Mouse (Mus musculus) forebrain, embryonic 13.5 days (tissue): Measurements from ENCODE around the gene Pdss2. TPM values are rescaled to one million over a fixed set of nuclear protein-coding genes. Genes with fewer than 3 reads are reported as not detected.

Experiments used
- ATAC-seq: fragments of 200-750 bp; cut with Nextera tagmentation; 2 replicates; pipeline ENCODE4 v1.8.0; 2017
- H3K27ac ChIP-seq: fragments of 300-500 bp; sonication (generic); 2 replicates; pipeline ENCODE4 v1.5.1; 2015; ENCODE audit warnings: inconsistent platforms, mild to moderate bottlenecking, moderate library complexity
- H3K27me3 ChIP-seq: fragments of 300-500 bp; sonication (generic); 2 replicates; pipeline ENCODE4 v1.6.1; 2015; ENCODE audit warnings: mild to moderate bottlenecking, inconsistent platforms
- H3K36me3 ChIP-seq: fragments of 300-500 bp; sonication (generic); 2 replicates; pipeline ENCODE4 v1.6.1; 2015; ENCODE audit warnings: mild to moderate bottlenecking, inconsistent platforms; ENCODE audit not compliant: poor library complexity, severe bottlenecking
- H3K4me1 ChIP-seq: fragments of 300-500 bp; sonication (generic); 2 replicates; pipeline ENCODE4 v1.6.1; 2015; ENCODE audit warnings: inconsistent platforms
- H3K4me2 ChIP-seq: fragments of 300-500 bp; sonication (generic); 2 replicates; pipeline ENCODE4 v1.6.1; 2015; ENCODE audit warnings: inconsistent platforms, mild to moderate bottlenecking, moderate library complexity
- H3K4me3 ChIP-seq: fragments of 300-500 bp; sonication (generic); 2 replicates; pipeline ENCODE4 v1.5.1; 2015; ENCODE audit warnings: mild to moderate bottlenecking, inconsistent platforms
- H3K9ac ChIP-seq: fragments of 300-500 bp; sonication (generic); 2 replicates; pipeline ENCODE4 v1.6.1; 2015; ENCODE audit warnings: mild to moderate bottlenecking, inconsistent platforms
- H3K9me3 ChIP-seq: fragments of 300-500 bp; sonication (generic); replicated peaks from 2 replicates; pipeline ENCODE4 v1.6.1; 2016; ENCODE audit warnings: inconsistent platforms
- WGBS: fragments of 180-500 bp; shearing (Covaris S2); methylation state at CpG from one replicate; pipeline ENCODE4 v1.1.7; 2015; 5-methylcytosine and 5-hydroxymethylcytosine counted together
- polyA plus RNA-seq: library from polyadenylated mRNA; unstranded; fragments of >200 nt; fragmentation: Nextera tagmentation; extraction: Ambion mirVana; gene quantifications from 2 replicates; pipeline ENCODE4 v1.2.1, GENCODE M21; 2015

Pdss2 gene
- polyA plus RNA-seq, 1 experiment from 2014 or later: 15.9 TPM

- no peak overlapping the region for H3K4me2 ChIP-seq
- H3K27ac ChIP-seq: no peak overlapping the region
- H3K9ac ChIP-seq: no peak overlapping the region
- H3K4me3 ChIP-seq: no peak overlapping the region
- H3K36me3 ChIP-seq: no peaks in the 10 kb centered on the region
- peaks cover 25% of the 10 kb centered on the region for H3K4me1 ChIP-seq
- H3K9me3 ChIP-seq: no peaks in the 10 kb centered on the region
- H3K27me3 ChIP-seq: no peaks in the 10 kb centered on the region
- no peak for ATAC-seq
- 37% methylated on average over 9 of the region's 9 CpGs for WGBS
These were observed 101.3 kb downstream of the Pdss2 start for GRCm38 (mm10) chr10:43322446-43323178.

GRCm38 (mm10) chr10:43323386-43323785 is 102.1 kb downstream of the Pdss2 start:
- H3K4me3 ChIP-seq: no peak overlapping the region
- H3K4me2 ChIP-seq: no peak overlapping the region
- H3K9ac ChIP-seq: no peak overlapping the region
- 18% methylated on average over 8 of the region's 8 CpGs for WGBS
- H3K27me3 ChIP-seq: no peaks in the 10 kb centered on the region
- H3K27ac ChIP-seq: no peak overlapping the region
- H3K36me3 ChIP-seq: no peaks in the 10 kb centered on the region
- no peaks in the 10 kb centered on the region for H3K9me3 ChIP-seq
- ATAC-seq: no peak
- peaks cover 21% of the 10 kb centered on the region for H3K4me1 ChIP-seq

- Histone ChIP-seq H3K27me3 (no peaks in the 10 kb centered on the region), H3K27ac (no peak overlapping the region), H3K36me3 (no peaks in the 10 kb centered on the region), H3K4me2 (no peak overlapping the region), H3K9me3 (no peaks in the 10 kb centered on the region), H3K4me1 (peaks cover 21% of the 10 kb centered on the region), H3K4me3 (no peak overlapping the region), H3K9ac (no peak overlapping the region)
- WGBS: 97% methylated on average over 5 of the region's 5 CpGs
- ATAC-seq: no peak
These were observed 108.5 kb downstream of the Pdss2 start for GRCm38 (mm10) chr10:43329813-43330212.

- H3K4me3 ChIP-seq: no peak overlapping the region
- H3K36me3 ChIP-seq: no peaks in the 10 kb centered on the region
- no peak for ATAC-seq
- H3K9me3 ChIP-seq: no peaks in the 10 kb centered on the region
- no peak overlapping the region for H3K4me2 ChIP-seq
- no peak overlapping the region for H3K9ac ChIP-seq
- WGBS: 78% methylated on average over 4 of the region's 4 CpGs
- no peaks in the 10 kb centered on the region for H3K27me3 ChIP-seq
- H3K4me1 ChIP-seq: peaks cover 21% of the 10 kb centered on the region
- H3K27ac ChIP-seq: no peak overlapping the region
These were observed 109.4 kb downstream of the Pdss2 start for GRCm38 (mm10) chr10:43330691-43331090.

GRCm38 (mm10) chr10:43331931-43332701 is 110.8 kb downstream of the Pdss2 start:
- Histone ChIP-seq H3K4me3 (no peak overlapping the region), H3K9me3 (no peaks in the 10 kb centered on the region), H3K4me2 (peak overlapping the region; percentile 6), H3K27me3 (no peaks in the 10 kb centered on the region), H3K9ac (no peak overlapping the region), H3K27ac (peak overlapping the region; percentile 72), H3K36me3 (no peaks in the 10 kb centered on the region), H3K4me1 (peaks cover 21% of the 10 kb centered on the region)
- 20% methylated on average over 15 of the region's 15 CpGs for WGBS
- ATAC-seq: peak; percentile 70; the same call in 1 of the 2 replicates

- Histone ChIP-seq H3K4me2 (no peak overlapping the region), H3K9ac (no peak overlapping the region), H3K9me3 (no peaks in the 10 kb centered on the region), H3K27ac (no peak overlapping the region), H3K4me3 (no peak overlapping the region), H3K4me1 (peaks cover 30% of the 10 kb centered on the region), H3K27me3 (no peaks in the 10 kb centered on the region), H3K36me3 (no peaks in the 10 kb centered on the region)
- ATAC-seq: no peak
- 90% methylated on average over 4 of the region's 4 CpGs for WGBS
These were observed 114.6 kb downstream of the Pdss2 start for GRCm38 (mm10) chr10:43335874-43336273.

- Histone ChIP-seq H3K36me3 (no peaks in the 10 kb centered on the region), H3K4me1 (peaks cover 18% of the 10 kb centered on the region)
- no peak for ATAC-seq
These were observed 115.8 kb downstream of the Pdss2 start for GRCm38 (mm10) chr10:43337110-43337509.

GRCm38 (mm10) chr10:43339811-43340210 is 118.5 kb downstream of the Pdss2 start:
- ATAC-seq: no peak
- Histone ChIP-seq H3K9ac (no peak overlapping the region), H3K27ac (no peak overlapping the region), H3K9me3 (no peaks in the 10 kb centered on the region), H3K4me1 (0 out of 2 replicates have a peak, but pooled peaks cover 9% of the 10 kb centered on the region), H3K36me3 (no peaks in the 10 kb centered on the region), H3K27me3 (no peaks in the 10 kb centered on the region), H3K4me2 (no peak overlapping the region), H3K4me3 (no peak overlapping the region)
- WGBS: 65% methylated on average over 10 of the region's 10 CpGs

More at GRCm38 (mm10) chr10:43337110-43337509, 115.8 kb downstream of the Pdss2 start:
- H3K9ac ChIP-seq: no peak overlapping the region
- no peaks in the 10 kb centered on the region for H3K27me3 ChIP-seq
- no peaks in the 10 kb centered on the region for H3K9me3 ChIP-seq
- WGBS: 90% methylated on average over 2 of the region's 2 CpGs
- no peak overlapping the region for H3K4me2 ChIP-seq
- no peak overlapping the region for H3K27ac ChIP-seq
- H3K4me3 ChIP-seq: no peak overlapping the region

GRCm38 (mm10) chr10:43349718-43350117 is 128.4 kb downstream of the Pdss2 start:
- 0 out of 2 replicates have a peak, but pooled peaks have one; percentile 48 for ATAC-seq
- Histone ChIP-seq H3K9ac (no peak overlapping the region), H3K4me3 (no peak overlapping the region), H3K27me3 (no peaks in the 10 kb centered on the region), H3K9me3 (no peaks in the 10 kb centered on the region), H3K27ac (peak overlapping the region; percentile 25), H3K4me2 (no peak overlapping the region), H3K4me1 (0 out of 2 replicates have a peak, but pooled peaks cover 7% of the 10 kb centered on the region), H3K36me3 (no peaks in the 10 kb centered on the region)
- WGBS: 41% methylated on average over 2 of the region's 2 CpGs

GRCm38 (mm10) chr10:43357884-43358283 is 136.6 kb downstream of the Pdss2 start:
- no peak for ATAC-seq
- no peak overlapping the region for H3K4me3 ChIP-seq
- H3K27me3 ChIP-seq: no peaks in the 10 kb centered on the region
- WGBS: 47% methylated on average over 4 of the region's 4 CpGs
- H3K27ac ChIP-seq: no peak overlapping the region
- no peaks in the 10 kb centered on the region for H3K4me1 ChIP-seq
- H3K4me2 ChIP-seq: no peak overlapping the region
- no peak overlapping the region for H3K9ac ChIP-seq
- no peaks in the 10 kb centered on the region for H3K36me3 ChIP-seq
- H3K9me3 ChIP-seq: no peaks in the 10 kb centered on the region

GRCm38 (mm10) chr10:43362947-43363346 is 141.7 kb downstream of the Pdss2 start:
- Histone ChIP-seq H3K9ac (no peak overlapping the region), H3K27ac (no peak overlapping the region), H3K9me3 (no peaks in the 10 kb centered on the region), H3K4me2 (no peak overlapping the region), H3K27me3 (no peaks in the 10 kb centered on the region), H3K4me3 (no peak overlapping the region), H3K36me3 (peaks cover 3% of the 10 kb centered on the region; the same call in 1 of the 2 replicates), H3K4me1 (0 out of 2 replicates have a peak, but pooled peaks cover 3% of the 10 kb centered on the region)
- ATAC-seq: no peak
- 92% methylated on average over 6 of the region's 6 CpGs for WGBS

GRCm38 (mm10) chr10:43363431-43363851 is 142.2 kb downstream of the Pdss2 start:
- peaks cover 3% of the 10 kb centered on the region; the same call in 1 of the 2 replicates for H3K36me3 ChIP-seq
- H3K4me2 ChIP-seq: no peak overlapping the region
- H3K9ac ChIP-seq: no peak overlapping the region
- H3K27me3 ChIP-seq: no peaks in the 10 kb centered on the region
- 0 out of 2 replicates have a peak, but pooled peaks cover 3% of the 10 kb centered on the region for H3K4me1 ChIP-seq
- H3K4me3 ChIP-seq: no peak overlapping the region
- no peak overlapping the region for H3K27ac ChIP-seq
- H3K9me3 ChIP-seq: no peaks in the 10 kb centered on the region
- WGBS: 82% methylated on average over 5 of the region's 5 CpGs
- ATAC-seq: no peak
